In the genomic region with DNA sequence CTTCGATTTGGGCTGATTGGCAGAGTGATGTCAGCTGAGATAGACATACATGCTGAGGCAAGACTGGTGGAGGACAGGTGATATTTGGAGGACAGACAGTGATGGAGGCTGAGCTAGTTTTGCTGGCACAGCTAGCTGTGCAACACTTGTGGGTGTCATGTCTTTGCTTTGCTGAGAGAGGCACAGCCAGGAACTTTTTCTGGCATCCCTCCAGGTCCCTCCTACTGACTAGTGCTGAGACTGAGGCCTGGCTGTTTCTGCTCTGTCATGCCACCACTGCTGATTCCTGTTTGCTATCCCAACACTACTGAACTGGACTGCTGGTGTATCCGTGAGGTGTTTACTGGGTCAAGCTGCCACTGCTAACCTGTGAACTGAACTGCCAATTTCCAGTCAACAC, we compare ENCODE assay signal across 12 mouse cellular contexts. TPM values are rescaled to one million over a fixed set of nuclear protein-coding genes. Genes with fewer than 3 reads are reported as not detected.
A peak's percentile ranks its signal among the peaks of the same experiment; 100 is the strongest.
DNase-seq lines count a peak whose midpoint lies in the region; ATAC-seq lines count a peak whose summit lies in the region.
"Had no signal": no experiment of that assay in that cellular context is flagged by ENCODE, and none has a peak within 500 bp of the region (broad histone marks: within the 10 kb centered on the region; RNA-seq: fewer than 3 reads in every experiment).

No protein-coding gene starts in this region.

- H3K9me3 ChIP-seq in hindbrain, embryonic 11.5 days (ENCODE audit: control insufficient read depth, low read length): no peaks in the 10 kb centered on the region
- H3K9me3 ChIP-seq in midbrain, embryonic 11.5 days (ENCODE audit: control insufficient read depth, low read length): no peaks in the 10 kb centered on the region

- H3K4me1 ChIP-seq in hindbrain, embryonic 11.5 days (replicated peaks; ENCODE audit: control insufficient read depth, insufficient read depth, low read length): no peaks in the 10 kb centered on the region
- no peaks in the 10 kb centered on the region for H3K4me1 ChIP-seq in midbrain, embryonic 11.5 days (ENCODE audit: control insufficient read depth, insufficient read depth, low read length)

- no peak for ATAC-seq in hindbrain, embryonic 11.5 days (ENCODE audit: low FRiP score)
- no peak for ATAC-seq in midbrain, embryonic 11.5 days (ENCODE audit: low FRiP score)
- ATAC-seq: Patski had no signal

- H3K9ac ChIP-seq in hindbrain, embryonic 11.5 days (ENCODE audit: low read depth, low read length): no peak overlapping the region
- no peak overlapping the region for H3K9ac ChIP-seq in midbrain, embryonic 11.5 days (ENCODE audit: low read length)

- H3K36me3 ChIP-seq in hindbrain, embryonic 11.5 days (ENCODE audit: control insufficient read depth, insufficient read depth, low read length): no peaks in the 10 kb centered on the region
- H3K36me3 ChIP-seq in midbrain, embryonic 11.5 days (ENCODE audit: control insufficient read depth, insufficient read depth, low read length): no peaks in the 10 kb centered on the region

- H3K4me3 ChIP-seq in hindbrain, embryonic 11.5 days (ENCODE audit: low read depth, low read length): no peak overlapping the region
- H3K4me3 ChIP-seq in midbrain, embryonic 11.5 days (ENCODE audit: low read depth, low read length): no peak overlapping the region

- no peak overlapping the region for H3K4me2 ChIP-seq in hindbrain, embryonic 11.5 days (replicated peaks; ENCODE audit: low read depth, low read length)
- no peak overlapping the region for H3K4me2 ChIP-seq in midbrain, embryonic 11.5 days

- WGBS in hindbrain, embryonic 11.5 days: 84% methylated on average over 2 of the region's 2 CpGs
- WGBS in midbrain, embryonic 11.5 days: 92% methylated on average over 2 of the region's 2 CpGs

- H3K27ac ChIP-seq in hindbrain, embryonic 11.5 days (ENCODE audit: low read depth, low read length): no peak overlapping the region
- H3K27ac ChIP-seq in midbrain, embryonic 11.5 days (ENCODE audit: low read depth, low read length): no peak overlapping the region

- H3K27me3 ChIP-seq in hindbrain, embryonic 11.5 days (ENCODE audit: control insufficient read depth, insufficient read depth, low read length): no peaks in the 10 kb centered on the region
- H3K27me3 ChIP-seq in midbrain, embryonic 11.5 days (ENCODE audit: control insufficient read depth, insufficient read depth, low read length): no peaks in the 10 kb centered on the region
- H3K27me3 ChIP-seq: Patski had no signal

- peak; percentile 26 for DNase-seq in heart, postnatal 4 days
- DNase-seq in heart, adult 8-10 months (ENCODE audit: low spot score): no peak
- DNase-seq in adipocyte (ENCODE audit: low spot score): peak; percentile 11
- DNase-seq in frontal cortex, postnatal 14 days (ENCODE audit: low spot score in 2 of 2): peak; percentile 10 to 11
- peak; percentile 45 to 58 for DNase-seq in left cerebral cortex, adult 18-20 months (ENCODE audit: low spot score in 2 of 2)
- DNase-seq in spleen, postnatal 36 days (ENCODE audit: low spot score in 2 of 2): no peak
- no peak for DNase-seq in hindbrain, embryonic 11.5 days (ENCODE audit: low spot score)
- no peak for DNase-seq in midbrain, embryonic 11.5 days (ENCODE audit: low spot score, missing footprints)
- DNase-seq: cerebellum, adult 8-10 months; gastrocnemius, postnatal 36 days had no signal

RNA-seq across cellular contexts. Expression of gene Gm14085, which starts 48.6 kb away (rescaled TPM):
- total RNA-seq in heart, postnatal 4 days (2021): under 1 TPM; 0.50 to 0.62 TPM
- under 1 TPM; 0.34 to 0.72 (median 0.61) TPM for total RNA-seq in heart, adult 8-10 months (2022)
- not detected for total RNA-seq in left cerebral cortex, adult 18-20 months (2021)
- polyA plus RNA-seq in hindbrain, embryonic 11.5 days (2014; fragmentation: Nextera tagmentation; extraction: Ambion mirVana): not detected in 2 replicates
- polyA plus RNA-seq in midbrain, embryonic 11.5 days (2014; fragmentation: Nextera tagmentation; extraction: Ambion mirVana): not detected in 2 replicates
- total RNA-seq: left cerebral cortex, adult 8-10 months had no signal
- polyA plus RNA-seq: Patski had no signal

Comparison
In these comparisons a context has a peak if more than half of its experiments do, and no peak if none do; other contexts are left out.
1. DNase-seq: peak in heart, postnatal 4 days (single experiment), adipocyte (single experiment), frontal cortex, postnatal 14 days (2 of 2) and left cerebral cortex, adult 18-20 months (2 of 2); none in heart, adult 8-10 months (single experiment), spleen, postnatal 36 days (0 of 2), hindbrain, embryonic 11.5 days (single experiment) and midbrain, embryonic 11.5 days (single experiment).